8 mouse cellular contexts compared by ENCODE assay signal in the genomic region with DNA sequence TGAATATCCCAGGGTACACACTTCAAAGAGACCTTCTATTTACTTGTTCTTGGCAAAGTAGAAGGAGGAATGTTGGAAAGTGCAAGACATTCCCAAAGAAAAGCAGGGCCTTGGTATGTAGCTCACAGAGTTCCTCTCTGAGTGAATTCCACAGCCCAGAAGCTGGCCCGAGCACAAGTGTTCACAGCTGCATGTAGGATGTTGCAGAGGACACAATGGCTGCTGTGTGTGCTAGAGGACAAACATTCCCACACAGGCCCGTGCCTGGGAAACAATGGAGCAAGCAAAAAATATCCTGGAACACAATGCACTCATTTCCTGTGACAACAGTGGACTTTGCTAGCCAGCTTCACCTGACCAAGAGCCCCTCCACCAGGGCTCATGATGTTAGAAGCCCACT. TPM values are rescaled to one million over a fixed set of nuclear protein-coding genes. Genes with fewer than 3 reads are reported as not detected.
DNase-seq lines count a peak whose midpoint lies in the region; ATAC-seq lines count a peak whose summit lies in the region.
"Had no signal": no experiment of that assay in that cellular context is flagged by ENCODE, and none has a peak within 500 bp of the region (broad histone marks: within the 10 kb centered on the region; RNA-seq: fewer than 3 reads in every experiment).

No protein-coding gene starts in this region.

- H3K36me3 ChIP-seq in stomach, embryonic 15.5 days, result no peaks in the 10 kb centered on the region
- no peaks in the 10 kb centered on the region for H3K36me3 ChIP-seq in forebrain, embryonic 13.5 days (ENCODE audit: poor library complexity, severe bottlenecking)
- H3K36me3 ChIP-seq: liver, embryonic 15.5 days had no signal

- 0 out of 2 replicates have a peak overlapping the region, but pooled peaks have one; percentile 59 for H3K27ac ChIP-seq in stomach, embryonic 15.5 days
- H3K27ac ChIP-seq in forebrain, embryonic 13.5 days, result no peak overlapping the region
- H3K27ac ChIP-seq: liver, embryonic 15.5 days had no signal

- no peaks in the 10 kb centered on the region for H3K9me3 ChIP-seq in stomach, embryonic 15.5 days
- no peaks in the 10 kb centered on the region for H3K9me3 ChIP-seq in forebrain, embryonic 13.5 days (replicated peaks)
- H3K9me3 ChIP-seq: liver, embryonic 15.5 days had no signal

- WGBS in stomach, embryonic 15.5 days, result 11% methylated on average over 2 of the region's 2 CpGs
- WGBS in forebrain, embryonic 13.5 days, result 28% methylated on average over 2 of the region's 2 CpGs

- no peak overlapping the region for H3K4me2 ChIP-seq in stomach, embryonic 15.5 days
- no peak overlapping the region for H3K4me2 ChIP-seq in forebrain, embryonic 13.5 days
- H3K4me2 ChIP-seq: liver, embryonic 15.5 days had no signal

- no peaks in the 10 kb centered on the region for H3K27me3 ChIP-seq in stomach, embryonic 15.5 days (replicated peaks)
- no peaks in the 10 kb centered on the region for H3K27me3 ChIP-seq in forebrain, embryonic 13.5 days
- H3K27me3 ChIP-seq: liver, embryonic 15.5 days had no signal

- H3K9ac ChIP-seq in stomach, embryonic 15.5 days, result no peak overlapping the region
- H3K9ac ChIP-seq in forebrain, embryonic 13.5 days, result no peak overlapping the region
- H3K9ac ChIP-seq: liver, embryonic 15.5 days had no signal

- peak; percentile 77 for DNase-seq in layer of hippocampus, adult 11-12 months (ENCODE audit: low spot score)
- DNase-seq in layer of hippocampus, postnatal 25 days (ENCODE audit: extremely low spot score in 1 of 2, low spot score in 1 of 2), result no peak
- peak; percentile 43 for DNase-seq in gastrocnemius, postnatal 10 days
- peak; percentile 48 for DNase-seq in layer of hippocampus, adult 9-10 months (ENCODE audit: low spot score)
- no peak for DNase-seq in adrenal gland, adult 18-20 months (ENCODE audit: low spot score in 2 of 2)

- 0 out of 2 replicates have a peak, but pooled peaks cover 2% of the 10 kb centered on the region for H3K4me1 ChIP-seq in stomach, embryonic 15.5 days
- no peaks in the 10 kb centered on the region for H3K4me1 ChIP-seq in forebrain, embryonic 13.5 days
- H3K4me1 ChIP-seq: liver, embryonic 15.5 days had no signal

- no peak overlapping the region for H3K4me3 ChIP-seq in stomach, embryonic 15.5 days (replicated peaks)
- no peak overlapping the region for H3K4me3 ChIP-seq in forebrain, embryonic 13.5 days
- H3K4me3 ChIP-seq: liver, embryonic 15.5 days had no signal

- ATAC-seq in stomach, embryonic 15.5 days (ENCODE audit: insufficient read depth, low FRiP score, low read depth), result peak; percentile 66; the same call in 1 of the 2 replicates
- no peak for ATAC-seq in forebrain, embryonic 13.5 days

RNA-seq across cellular contexts. Expression of a gene that starts 59.9 kb away (rescaled TPM):
- 100 to 1,000 TPM; 295 to 351 TPM for total RNA-seq in layer of hippocampus, postnatal 25 days (2021)
- total RNA-seq in gastrocnemius, postnatal 10 days (2021), result 10 to 100 TPM; 35.9 to 56.3 TPM
- polyA plus RNA-seq in stomach, embryonic 15.5 days (2015; fragmentation: Nextera tagmentation; extraction: Ambion mirVana), result 11.9 and 14.5 TPM in 2 replicates
- total RNA-seq in adrenal gland, adult 18-20 months (2021), result 10 to 100 TPM; 55.5 to 67.8 TPM
- 37.1 and 38.6 TPM in 2 replicates for polyA plus RNA-seq in forebrain, embryonic 13.5 days (2015; fragmentation: Nextera tagmentation; extraction: Ambion mirVana)

Comparison
In these comparisons a context has a peak if more than half of its experiments do, and no peak if none do; other contexts are left out.
1. DNase-seq: peak in layer of hippocampus, adult 11-12 months (single experiment), gastrocnemius, postnatal 10 days (single experiment) and layer of hippocampus, adult 9-10 months (single experiment); none in layer of hippocampus, postnatal 25 days (0 of 2) and adrenal gland, adult 18-20 months (0 of 2).
2. RNA of a gene that starts 59.9 kb away (total RNA-seq): 295 to 351 TPM in layer of hippocampus, postnatal 25 days; 55.5 to 67.8 TPM in adrenal gland, adult 18-20 months and 35.9 to 56.3 TPM in gastrocnemius, postnatal 10 days; every median in the first group is over 4 times any median in the second.